Mouse (Mus musculus): Measurements from ENCODE around the gene Npas2. TPM values are rescaled to one million over a fixed set of nuclear protein-coding genes. Genes with fewer than 3 reads are reported as not detected.

The Npas2 gene
- polyA plus RNA-seq, 1 experiment: not detected

GRCm38 (mm10) chr1:39341807-39342206 lies 148.3 kb downstream of the Npas2 start:
- TF ChIP-seq CTCF (IDR thresholded peaks at IDR 0.05; ENCODE audit: insufficient read depth, low read depth, low read length): no peak
- TF ChIP-seq POLR2A (IDR thresholded peaks at IDR 0.05; ENCODE audit: insufficient read depth, low read depth, low read length): no peak
- Histone ChIP-seq H3K4me1 (ENCODE audit: control insufficient read depth, insufficient read depth, low read length) (no peaks in the 10 kb centered on the region; the same call in 1 of the 2 replicates), H3K4me3 (ENCODE audit: insufficient read depth, low read depth, low read length) (no peak overlapping the region), H3K27ac (ENCODE audit: insufficient read depth, low read depth, low read length) (no peak overlapping the region)
- WGBS: 73% methylated on average over 4 of the region's 4 CpGs

GRCm38 (mm10) chr1:39343242-39343641 lies 149.7 kb downstream of the Npas2 start:
- WGBS: 75% methylated on average over 5 of the region's 5 CpGs
- TF ChIP-seq CTCF (IDR thresholded peaks at IDR 0.05; ENCODE audit: insufficient read depth, low read depth, low read length): no peak
- no peak for TF ChIP-seq POLR2A (IDR thresholded peaks at IDR 0.05; ENCODE audit: insufficient read depth, low read depth, low read length)
- no peak overlapping the region for H3K4me3 ChIP-seq (ENCODE audit: insufficient read depth, low read depth, low read length)
- H3K4me1 ChIP-seq (ENCODE audit: control insufficient read depth, insufficient read depth, low read length): no peaks in the 10 kb centered on the region; the same call in 1 of the 2 replicates
- no peak overlapping the region for H3K27ac ChIP-seq (ENCODE audit: insufficient read depth, low read depth, low read length)

GRCm38 (mm10) chr1:39344981-39345600 lies 151.6 kb downstream of the Npas2 start:
- no peaks in the 10 kb centered on the region for H3K4me1 ChIP-seq (ENCODE audit: control insufficient read depth, insufficient read depth, low read length)
- no peak for TF ChIP-seq CTCF (IDR thresholded peaks at IDR 0.05; ENCODE audit: insufficient read depth, low read depth, low read length)
- TF ChIP-seq POLR2A (IDR thresholded peaks at IDR 0.05; ENCODE audit: insufficient read depth, low read depth, low read length): no peak
- 66% methylated on average over 21 of the region's 21 CpGs for WGBS
- no peak overlapping the region for H3K27ac ChIP-seq (ENCODE audit: insufficient read depth, low read depth, low read length)
- H3K4me3 ChIP-seq (ENCODE audit: insufficient read depth, low read depth, low read length): no peak overlapping the region

GRCm38 (mm10) chr1:39349001-39349400 lies 155.5 kb downstream of the Npas2 start:
- WGBS: 88% methylated on average over 1 of the region's 1 CpGs
- TF ChIP-seq POLR2A (IDR thresholded peaks at IDR 0.05; ENCODE audit: insufficient read depth, low read depth, low read length) (no peak), CTCF (IDR thresholded peaks at IDR 0.05; ENCODE audit: insufficient read depth, low read depth, low read length) (no peak)
- Histone ChIP-seq H3K4me1 (ENCODE audit: control insufficient read depth, insufficient read depth, low read length) (no peaks in the 10 kb centered on the region), H3K4me3 (ENCODE audit: insufficient read depth, low read depth, low read length) (no peak overlapping the region), H3K27ac (ENCODE audit: insufficient read depth, low read depth, low read length) (no peak overlapping the region)

- 82% methylated on average over 7 of the region's 7 CpGs for WGBS
- no peak for TF ChIP-seq POLR2A (IDR thresholded peaks at IDR 0.05; ENCODE audit: insufficient read depth, low read depth, low read length)
- TF ChIP-seq CTCF (IDR thresholded peaks at IDR 0.05; ENCODE audit: insufficient read depth, low read depth, low read length): no peak
- no peak overlapping the region for H3K27ac ChIP-seq (ENCODE audit: insufficient read depth, low read depth, low read length)
- no peak overlapping the region for H3K4me3 ChIP-seq (ENCODE audit: insufficient read depth, low read depth, low read length)
- no peaks in the 10 kb centered on the region for H3K4me1 ChIP-seq (ENCODE audit: control insufficient read depth, insufficient read depth, low read length)
These were observed 155.9 kb downstream of the Npas2 start for GRCm38 (mm10) chr1:39349427-39349826.

- H3K4me3 ChIP-seq (ENCODE audit: insufficient read depth, low read depth, low read length): no peak overlapping the region
- TF ChIP-seq POLR2A (IDR thresholded peaks at IDR 0.05; ENCODE audit: insufficient read depth, low read depth, low read length) (no peak), CTCF (IDR thresholded peaks at IDR 0.05; ENCODE audit: insufficient read depth, low read depth, low read length) (no peak)
- H3K4me1 ChIP-seq (ENCODE audit: control insufficient read depth, insufficient read depth, low read length): no peaks in the 10 kb centered on the region
- no peak overlapping the region for H3K27ac ChIP-seq (ENCODE audit: insufficient read depth, low read depth, low read length)
- 52% methylated on average over 24 of the region's 24 CpGs for WGBS
These were observed 168.4 kb downstream of the Npas2 start for GRCm38 (mm10) chr1:39361754-39362514.

GRCm38 (mm10) chr1:39362515-39362893 lies 169.0 kb downstream of the Npas2 start:
- TF ChIP-seq POLR2A (IDR thresholded peaks at IDR 0.05; ENCODE audit: insufficient read depth, low read depth, low read length) (no peak), CTCF (IDR thresholded peaks at IDR 0.05; ENCODE audit: insufficient read depth, low read depth, low read length) (no peak)
- no peak overlapping the region for H3K27ac ChIP-seq (ENCODE audit: insufficient read depth, low read depth, low read length)
- WGBS: 73% methylated on average over 7 of the region's 7 CpGs
- no peak overlapping the region for H3K4me3 ChIP-seq (ENCODE audit: insufficient read depth, low read depth, low read length)
- H3K4me1 ChIP-seq (ENCODE audit: control insufficient read depth, insufficient read depth, low read length): no peaks in the 10 kb centered on the region; the same call in 1 of the 2 replicates

GRCm38 (mm10) chr1:39365562-39365961 lies 172.0 kb downstream of the Npas2 start:
- 75% methylated on average over 1 of the region's 1 CpGs for WGBS
- TF ChIP-seq POLR2A (IDR thresholded peaks at IDR 0.05; ENCODE audit: insufficient read depth, low read depth, low read length) (no peak), CTCF (IDR thresholded peaks at IDR 0.05; ENCODE audit: insufficient read depth, low read depth, low read length) (no peak)
- Histone ChIP-seq H3K4me3 (ENCODE audit: insufficient read depth, low read depth, low read length) (no peak overlapping the region), H3K27ac (ENCODE audit: insufficient read depth, low read depth, low read length) (no peak overlapping the region), H3K4me1 (ENCODE audit: control insufficient read depth, insufficient read depth, low read length) (no peaks in the 10 kb centered on the region; the same call in 1 of the 2 replicates)

- TF ChIP-seq CTCF (IDR thresholded peaks at IDR 0.05; ENCODE audit: insufficient read depth, low read depth, low read length) (no peak), POLR2A (IDR thresholded peaks at IDR 0.05; ENCODE audit: insufficient read depth, low read depth, low read length) (no peak)
- WGBS: 17% methylated on average over 6 of the region's 6 CpGs
- peak overlapping the region; percentile 55; the same call in 1 of the 2 replicates for H3K27ac ChIP-seq (ENCODE audit: insufficient read depth, low read depth, low read length)
- H3K4me1 ChIP-seq (ENCODE audit: control insufficient read depth, insufficient read depth, low read length): no peaks in the 10 kb centered on the region; the same call in 1 of the 2 replicates
- peak overlapping the region; percentile 52 for H3K4me3 ChIP-seq (ENCODE audit: insufficient read depth, low read depth, low read length)
These were observed 173.5 kb downstream of the Npas2 start for GRCm38 (mm10) chr1:39367045-39367444.
